Mouse (Mus musculus) right cerebral cortex, adult 18-20 months (tissue): ENCODE data around the gene Ssr2.

Experiments
- DNase-seq: peaks from one replicate; pipeline ENCODE4 v3.0.0; 2022; ENCODE audit warnings: mixed read lengths

The Ssr2 gene

GRCm38 (mm10) chr3:88542486-88542885, 33.2 kb upstream of the Ssr2 start:
- DNase-seq = no peak

- DNase-seq = no peak
These were observed 32.5 kb upstream of the Ssr2 start for GRCm38 (mm10) chr3:88543174-88543573.

- no peak for DNase-seq
These were observed 31.8 kb upstream of the Ssr2 start for GRCm38 (mm10) chr3:88543651-88544410.

GRCm38 (mm10) chr3:88544514-88544913, 31.2 kb upstream of the Ssr2 start:
- no peak for DNase-seq

- DNase-seq = no peak
These were observed 30.6 kb upstream of the Ssr2 start for GRCm38 (mm10) chr3:88544955-88545591.

GRCm38 (mm10) chr3:88546674-88547418, 28.8 kb upstream of the Ssr2 start:
- no peak for DNase-seq

- DNase-seq = no peak
These were observed 27.3 kb upstream of the Ssr2 start, which contains the start of gene Rab25 for GRCm38 (mm10) chr3:88548180-88548917. Rab25 (minus strand) TSS chr3:88548300.

GRCm38 (mm10) chr3:88551586-88551985, 24.1 kb upstream of the Ssr2 start:
- no peak for DNase-seq

- no peak for DNase-seq
These were observed 23.5 kb upstream of the Ssr2 start for GRCm38 (mm10) chr3:88552082-88552645.

- DNase-seq = peak; percentile 98
These were observed 22.8 kb upstream of the Ssr2 start, which contains the start of gene Lamtor2 for GRCm38 (mm10) chr3:88552676-88553524. Lamtor2 (minus strand) TSS chr3:88553074.

GRCm38 (mm10) chr3:88553525-88553879, 22.2 kb upstream of the Ssr2 start, which contains the start of gene Ubqln4:
Ubqln4 (plus strand) TSS chr3:88553758.
- peak; percentile 88 for DNase-seq

GRCm38 (mm10) chr3:88553880-88554586, 21.6 kb upstream of the Ssr2 start:
- peak; percentile 54 for DNase-seq

- no peak for DNase-seq
These were observed 20.5 kb upstream of the Ssr2 start for GRCm38 (mm10) chr3:88555069-88555605.

GRCm38 (mm10) chr3:88555731-88556130, 19.9 kb upstream of the Ssr2 start:
- DNase-seq = no peak

GRCm38 (mm10) chr3:88556616-88557015, 19.1 kb upstream of the Ssr2 start:
- no peak for DNase-seq

GRCm38 (mm10) chr3:88559596-88559995, 16.1 kb upstream of the Ssr2 start:
- no peak for DNase-seq

- DNase-seq = no peak
These were observed 13.7 kb upstream of the Ssr2 start for GRCm38 (mm10) chr3:88561989-88562388.

GRCm38 (mm10) chr3:88563442-88563841, 12.2 kb upstream of the Ssr2 start:
- DNase-seq = no peak

- no peak for DNase-seq
These were observed 11.7 kb upstream of the Ssr2 start for GRCm38 (mm10) chr3:88563966-88564365.

- DNase-seq = no peak
These were observed 9.6 kb upstream of the Ssr2 start for GRCm38 (mm10) chr3:88566116-88566515.
